Mouse (Mus musculus): ENCODE data around the gene Gpr61. TPM values are rescaled to one million over a fixed set of nuclear protein-coding genes. Genes with fewer than 3 reads are reported as not detected.
A peak's percentile ranks its signal among the peaks of the same experiment; 100 is the strongest.

Gpr61 gene
- polyA plus RNA-seq, 1 experiment from 2014 or later: not detected

GRCm38 (mm10) chr3:108199231-108199630 is 44.5 kb upstream of the Gpr61 start:
- H3K4me3 ChIP-seq (ENCODE audit: low read depth, low read length): peak overlapping the region; percentile 70
- no peaks in the 10 kb centered on the region for H3K9me3 ChIP-seq (ENCODE audit: low read length)
- H3K4me1 ChIP-seq (ENCODE audit: insufficient read depth): peaks cover 15% of the 10 kb centered on the region
- H3K9ac ChIP-seq (replicated peaks): peak overlapping the region; percentile 73; the same call in 1 of the 2 replicates
- DNase-seq (peak; percentile 12), ATAC-seq (no peak)
- H3K27me3 ChIP-seq (ENCODE audit: insufficient read depth, low read length): no peaks in the 10 kb centered on the region
- no peak overlapping the region for H3K27ac ChIP-seq (ENCODE audit: low read depth)
- H3K36me3 ChIP-seq (replicated peaks; ENCODE audit: insufficient read depth, low read length): peaks cover 6% of the 10 kb centered on the region; the same call in 1 of the 2 replicates
- WGBS (ENCODE audit: insufficient replicate concordance): 86% methylated on average over 6 of the region's 6 CpGs
- TF ChIP-seq CTCF (IDR thresholded peaks at IDR 0.05; ENCODE audit: low read depth) (no peak), EP300 (IDR thresholded peaks at IDR 0.05; ENCODE audit: low read depth) (no peak)
- peak overlapping the region; percentile 66 for H3K4me2 ChIP-seq (ENCODE audit: low read depth, low read length)

GRCm38 (mm10) chr3:108197066-108197497 is 42.4 kb upstream of the Gpr61 start:
- no peak overlapping the region for H3K9ac ChIP-seq (replicated peaks)
- no peaks in the 10 kb centered on the region for H3K9me3 ChIP-seq (ENCODE audit: low read length)
- ATAC-seq (no peak), DNase-seq (no peak)
- peak; percentile 32 for TF ChIP-seq CTCF (IDR thresholded peaks at IDR 0.05; ENCODE audit: low read depth)
- TF ChIP-seq EP300 (IDR thresholded peaks at IDR 0.05; ENCODE audit: low read depth): no peak
- no peak overlapping the region for H3K27ac ChIP-seq (ENCODE audit: low read depth)
- no peak overlapping the region for H3K4me2 ChIP-seq (ENCODE audit: low read depth, low read length)
- peaks cover 4% of the 10 kb centered on the region; the same call in 1 of the 2 replicates for H3K36me3 ChIP-seq (replicated peaks; ENCODE audit: insufficient read depth, low read length)
- H3K4me1 ChIP-seq (ENCODE audit: insufficient read depth): peaks cover 15% of the 10 kb centered on the region
- H3K27me3 ChIP-seq (ENCODE audit: insufficient read depth, low read length): no peaks in the 10 kb centered on the region
- 29% methylated on average over 14 of the region's 14 CpGs for WGBS (ENCODE audit: insufficient replicate concordance)
- H3K4me3 ChIP-seq (ENCODE audit: low read depth, low read length): no peak overlapping the region

GRCm38 (mm10) chr3:108195941-108196590 is 41.4 kb upstream of the Gpr61 start:
- Histone ChIP-seq H3K4me1 (ENCODE audit: insufficient read depth) (peaks cover 13% of the 10 kb centered on the region), H3K9ac (replicated peaks) (no peak overlapping the region; the same call in 1 of the 2 replicates), H3K9me3 (ENCODE audit: low read length) (no peaks in the 10 kb centered on the region), H3K27ac (ENCODE audit: low read depth) (no peak overlapping the region), H3K36me3 (replicated peaks; ENCODE audit: insufficient read depth, low read length) (peaks cover 4% of the 10 kb centered on the region; the same call in 1 of the 2 replicates), H3K4me2 (ENCODE audit: low read depth, low read length) (no peak overlapping the region), H3K4me3 (ENCODE audit: low read depth, low read length) (no peak overlapping the region), H3K27me3 (ENCODE audit: insufficient read depth, low read length) (no peaks in the 10 kb centered on the region)
- no peak for DNase-seq
- WGBS (ENCODE audit: insufficient replicate concordance): 68% methylated on average over 7 of the region's 7 CpGs
- no peak for TF ChIP-seq EP300 (IDR thresholded peaks at IDR 0.05; ENCODE audit: low read depth)
- no peak for TF ChIP-seq CTCF (IDR thresholded peaks at IDR 0.05; ENCODE audit: low read depth)
- ATAC-seq: no peak

GRCm38 (mm10) chr3:108195287-108195686 is 40.6 kb upstream of the Gpr61 start:
- DNase-seq (no peak), ATAC-seq (no peak)
- H3K27me3 ChIP-seq (ENCODE audit: insufficient read depth, low read length): no peaks in the 10 kb centered on the region
- H3K27ac ChIP-seq (ENCODE audit: low read depth): no peak overlapping the region
- H3K4me2 ChIP-seq (ENCODE audit: low read depth, low read length): no peak overlapping the region
- H3K4me3 ChIP-seq (ENCODE audit: low read depth, low read length): no peak overlapping the region
- H3K9me3 ChIP-seq (ENCODE audit: low read length): no peaks in the 10 kb centered on the region
- H3K9ac ChIP-seq (replicated peaks): no peak overlapping the region
- peaks cover 4% of the 10 kb centered on the region; the same call in 1 of the 2 replicates for H3K36me3 ChIP-seq (replicated peaks; ENCODE audit: insufficient read depth, low read length)
- 80% methylated on average over 4 of the region's 4 CpGs for WGBS (ENCODE audit: insufficient replicate concordance)
- peaks cover 11% of the 10 kb centered on the region for H3K4me1 ChIP-seq (ENCODE audit: insufficient read depth)
- TF ChIP-seq EP300 (IDR thresholded peaks at IDR 0.05; ENCODE audit: low read depth) (no peak), CTCF (IDR thresholded peaks at IDR 0.05; ENCODE audit: low read depth) (no peak)

- peaks cover 2% of the 10 kb centered on the region; the same call in 1 of the 2 replicates for H3K36me3 ChIP-seq (replicated peaks; ENCODE audit: insufficient read depth, low read length)
- H3K27ac ChIP-seq (ENCODE audit: low read depth): no peak overlapping the region
- DNase-seq (no peak), ATAC-seq (no peak)
- no peaks in the 10 kb centered on the region for H3K9me3 ChIP-seq (ENCODE audit: low read length)
- no peaks in the 10 kb centered on the region for H3K27me3 ChIP-seq (ENCODE audit: insufficient read depth, low read length)
- no peak for TF ChIP-seq EP300 (IDR thresholded peaks at IDR 0.05; ENCODE audit: low read depth)
- TF ChIP-seq CTCF (IDR thresholded peaks at IDR 0.05; ENCODE audit: low read depth): no peak
- H3K4me2 ChIP-seq (ENCODE audit: low read depth, low read length): no peak overlapping the region
- H3K4me3 ChIP-seq (ENCODE audit: low read depth, low read length): no peak overlapping the region
- H3K4me1 ChIP-seq (ENCODE audit: insufficient read depth): peaks cover 6% of the 10 kb centered on the region; the same call in 1 of the 2 replicates
- 68% methylated on average over 4 of the region's 4 CpGs for WGBS (ENCODE audit: insufficient replicate concordance)
- H3K9ac ChIP-seq (replicated peaks): no peak overlapping the region
Observed at GRCm38 (mm10) chr3:108193686-108194085, 39.0 kb upstream of the Gpr61 start.

- Histone ChIP-seq H3K36me3 (replicated peaks; ENCODE audit: insufficient read depth, low read length) (no peaks in the 10 kb centered on the region; the same call in 1 of the 2 replicates), H3K9ac (replicated peaks) (no peak overlapping the region), H3K27me3 (ENCODE audit: insufficient read depth, low read length) (peaks cover 7% of the 10 kb centered on the region; the same call in 1 of the 2 replicates), H3K9me3 (ENCODE audit: low read length) (no peaks in the 10 kb centered on the region), H3K4me1 (ENCODE audit: insufficient read depth) (peaks cover 15% of the 10 kb centered on the region), H3K27ac (ENCODE audit: low read depth) (no peak overlapping the region), H3K4me3 (ENCODE audit: low read depth, low read length) (no peak overlapping the region), H3K4me2 (ENCODE audit: low read depth, low read length) (no peak overlapping the region)
- DNase-seq (no peak), ATAC-seq (no peak)
- 43% methylated on average over 5 of the region's 5 CpGs for WGBS (ENCODE audit: insufficient replicate concordance)
- TF ChIP-seq CTCF (IDR thresholded peaks at IDR 0.05; ENCODE audit: low read depth) (no peak), EP300 (IDR thresholded peaks at IDR 0.05; ENCODE audit: low read depth) (no peak)
Observed at GRCm38 (mm10) chr3:108189897-108190296, 35.2 kb upstream of the Gpr61 start.
